Mouse (Mus musculus): ENCODE results near the gene Sertad1. TPM values are rescaled to one million over a fixed set of nuclear protein-coding genes. Genes with fewer than 3 reads are reported as not detected.
A peak's percentile ranks its signal among the peaks of the same experiment; 100 is the strongest.

Sertad1 gene
- polyA plus RNA-seq, 1 experiment from 2014 or later: 38.8 TPM

DNA sequence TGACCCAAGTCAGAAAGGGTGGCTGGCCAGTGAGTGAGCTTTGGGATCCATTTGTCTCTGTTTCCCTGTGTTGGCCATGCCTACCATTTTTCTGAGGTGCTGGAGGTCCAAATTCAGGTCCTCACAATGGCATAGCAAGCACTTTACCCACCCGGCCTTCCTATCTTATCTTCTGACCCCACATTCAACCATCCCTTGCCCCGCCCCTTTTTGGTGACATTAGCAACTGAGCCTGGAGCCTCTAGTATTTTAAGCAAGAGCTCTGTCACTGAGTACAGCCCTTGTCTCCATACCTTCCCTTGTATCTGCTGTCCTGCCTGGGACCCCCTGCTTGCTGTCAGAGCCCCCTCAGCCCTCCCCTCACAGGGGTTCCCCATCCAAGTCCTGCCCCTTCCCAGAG lies 48.7 kb downstream of the Sertad1 start:
- Histone ChIP-seq H3K4me1 (ENCODE audit: control insufficient read depth, insufficient read depth, low read length) (peaks cover 4% of the 10 kb centered on the region), H3K4me2 (peak overlapping the region; percentile 31; the same call in 1 of the 2 replicates), H3K4me3 (ENCODE audit: low read depth, low read length) (no peak overlapping the region), H3K27me3 (ENCODE audit: control insufficient read depth, insufficient read depth, low read length) (no peaks in the 10 kb centered on the region), H3K9ac (ENCODE audit: low read depth, low read length) (no peak overlapping the region), H3K9me3 (replicated peaks; ENCODE audit: control insufficient read depth, low read length) (no peaks in the 10 kb centered on the region), H3K27ac (ENCODE audit: low read depth, low read length) (peak overlapping the region; percentile 64; the same call in 1 of the 2 replicates), H3K36me3 (ENCODE audit: control insufficient read depth, insufficient read depth, low read length) (peaks cover 8% of the 10 kb centered on the region)
- 57% methylated on average over 2 of the region's 2 CpGs for WGBS (ENCODE audit: insufficient replicate concordance)
- peak; percentile 55; the same call in 1 of the 2 replicates for ATAC-seq (replicated peaks; ENCODE audit: insufficient number of reproducible peaks, low FRiP score, low TSS enrichment)

DNA sequence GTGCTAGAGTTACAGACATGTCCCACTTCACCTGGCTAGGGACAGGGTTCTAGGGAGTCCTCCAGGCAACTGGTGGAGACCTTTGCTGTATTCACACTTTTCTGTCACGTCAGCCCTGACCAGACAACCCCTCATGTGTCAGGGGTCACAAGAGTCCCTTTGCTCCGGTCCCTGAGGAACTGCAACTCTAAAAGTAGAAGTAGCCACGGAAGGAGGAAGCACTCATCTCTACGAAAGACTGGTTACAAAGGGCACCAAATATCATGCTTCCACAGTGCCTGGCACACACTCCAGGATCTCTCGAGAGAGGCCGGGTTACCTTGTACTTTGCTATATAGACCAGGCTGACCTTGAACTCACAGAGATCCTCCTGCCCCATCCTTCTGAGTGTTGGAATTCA lies 49.9 kb downstream of the Sertad1 start:
- no peak overlapping the region for H3K9ac ChIP-seq (ENCODE audit: low read depth, low read length)
- no peak overlapping the region for H3K4me2 ChIP-seq
- peaks cover 8% of the 10 kb centered on the region for H3K36me3 ChIP-seq (ENCODE audit: control insufficient read depth, insufficient read depth, low read length)
- no peaks in the 10 kb centered on the region for H3K27me3 ChIP-seq (ENCODE audit: control insufficient read depth, insufficient read depth, low read length)
- peaks cover 5% of the 10 kb centered on the region for H3K4me1 ChIP-seq (ENCODE audit: control insufficient read depth, insufficient read depth, low read length)
- no peak overlapping the region for H3K27ac ChIP-seq (ENCODE audit: low read depth, low read length)
- H3K9me3 ChIP-seq (replicated peaks; ENCODE audit: control insufficient read depth, low read length): no peaks in the 10 kb centered on the region
- no peak for ATAC-seq (replicated peaks; ENCODE audit: insufficient number of reproducible peaks, low FRiP score, low TSS enrichment)
- no peak overlapping the region for H3K4me3 ChIP-seq (ENCODE audit: low read depth, low read length)
- 90% methylated on average over 6 of the region's 6 CpGs for WGBS (ENCODE audit: insufficient replicate concordance)

GRCm38 (mm10) chr7:27537998-27538397 lies 51.3 kb downstream of the Sertad1 start:
- H3K4me1 ChIP-seq (ENCODE audit: control insufficient read depth, insufficient read depth, low read length): peaks cover 13% of the 10 kb centered on the region
- no peaks in the 10 kb centered on the region for H3K27me3 ChIP-seq (ENCODE audit: control insufficient read depth, insufficient read depth, low read length)
- H3K27ac ChIP-seq (ENCODE audit: low read depth, low read length): no peak overlapping the region
- no peak for ATAC-seq (replicated peaks; ENCODE audit: insufficient number of reproducible peaks, low FRiP score, low TSS enrichment)
- H3K9me3 ChIP-seq (replicated peaks; ENCODE audit: control insufficient read depth, low read length): no peaks in the 10 kb centered on the region
- no peak overlapping the region for H3K4me3 ChIP-seq (ENCODE audit: low read depth, low read length)
- no peak overlapping the region for H3K4me2 ChIP-seq
- peaks cover 3% of the 10 kb centered on the region; the same call in 1 of the 2 replicates for H3K36me3 ChIP-seq (ENCODE audit: control insufficient read depth, insufficient read depth, low read length)
- no peak overlapping the region for H3K9ac ChIP-seq (ENCODE audit: low read depth, low read length)
- 89% methylated on average over 8 of the region's 8 CpGs for WGBS (ENCODE audit: insufficient replicate concordance)

- no peak overlapping the region for H3K9ac ChIP-seq (ENCODE audit: low read depth, low read length)
- ATAC-seq (replicated peaks; ENCODE audit: insufficient number of reproducible peaks, low FRiP score, low TSS enrichment): no peak
- peaks cover 13% of the 10 kb centered on the region for H3K4me1 ChIP-seq (ENCODE audit: control insufficient read depth, insufficient read depth, low read length)
- H3K27ac ChIP-seq (ENCODE audit: low read depth, low read length): no peak overlapping the region
- no peaks in the 10 kb centered on the region for H3K27me3 ChIP-seq (ENCODE audit: control insufficient read depth, insufficient read depth, low read length)
- H3K4me2 ChIP-seq: no peak overlapping the region
- 76% methylated on average over 2 of the region's 2 CpGs for WGBS (ENCODE audit: insufficient replicate concordance)
- H3K4me3 ChIP-seq (ENCODE audit: low read depth, low read length): no peak overlapping the region
- no peaks in the 10 kb centered on the region for H3K9me3 ChIP-seq (replicated peaks; ENCODE audit: control insufficient read depth, low read length)
- H3K36me3 ChIP-seq (ENCODE audit: control insufficient read depth, insufficient read depth, low read length): peaks cover 3% of the 10 kb centered on the region; the same call in 1 of the 2 replicates
Measured at GRCm38 (mm10) chr7:27538797-27539196, 52.1 kb downstream of the Sertad1 start.

Other genes with a start within 250 kb of the Sertad1 start
- 3.4 and 4.6 TPM in 2 replicates for gene Numbl, start 228.5 kb upstream of the Sertad1 start, polyA plus RNA-seq (2014; fragmentation: Nextera tagmentation; extraction: Ambion mirVana)
- 28.9 and 31.5 TPM in 2 replicates for gene Ltbp4, start 149.2 kb upstream of the Sertad1 start, polyA plus RNA-seq (2014; fragmentation: Nextera tagmentation; extraction: Ambion mirVana)
- gene Shkbp1, start 130.9 kb upstream of the Sertad1 start, polyA plus RNA-seq (2014; fragmentation: Nextera tagmentation; extraction: Ambion mirVana): 33.3 and 34.1 TPM in 2 replicates
- 1.6 and 2.1 TPM in 2 replicates for gene Gm20479, start 129.5 kb upstream of the Sertad1 start, polyA plus RNA-seq (2014; fragmentation: Nextera tagmentation; extraction: Ambion mirVana)
- 0.23 and 0.30 TPM in 2 replicates for gene Sptbn4, start 39.2 kb upstream of the Sertad1 start, polyA plus RNA-seq (2014; fragmentation: Nextera tagmentation; extraction: Ambion mirVana)
- gene Blvrb, start 38.9 kb upstream of the Sertad1 start, polyA plus RNA-seq (2014; fragmentation: Nextera tagmentation; extraction: Ambion mirVana): 106 and 121 TPM in 2 replicates
- gene Sertad3, start 13.1 kb upstream of the Sertad1 start, polyA plus RNA-seq (2014; fragmentation: Nextera tagmentation; extraction: Ambion mirVana): 19.9 and 20.3 TPM in 2 replicates
- 0.76 and 0.96 TPM in 2 replicates for gene Prx, start 12.4 kb downstream of the Sertad1 start, polyA plus RNA-seq (2014; fragmentation: Nextera tagmentation; extraction: Ambion mirVana)
- gene Hipk4, start 36.4 kb downstream of the Sertad1 start, polyA plus RNA-seq (2014; fragmentation: Nextera tagmentation; extraction: Ambion mirVana): 0.44 and 0.57 TPM in 2 replicates
- 59.5 and 64.2 TPM in 2 replicates for gene Pld3, start 66.3 kb downstream of the Sertad1 start, polyA plus RNA-seq (2014; fragmentation: Nextera tagmentation; extraction: Ambion mirVana)
- gene 2310022A10Rik, start 66.3 kb downstream of the Sertad1 start, polyA plus RNA-seq (2014; fragmentation: Nextera tagmentation; extraction: Ambion mirVana): 22.5 and 29.3 TPM in 2 replicates
- 72.1 and 78.0 TPM in 2 replicates for gene Akt2, start 104.6 kb downstream of the Sertad1 start, polyA plus RNA-seq (2014; fragmentation: Nextera tagmentation; extraction: Ambion mirVana)
- not detected in 2 replicates for gene Ttc9b, start 167.0 kb downstream of the Sertad1 start, polyA plus RNA-seq (2014; fragmentation: Nextera tagmentation; extraction: Ambion mirVana)
- 3.0 and 3.6 TPM in 2 replicates for gene Map3k10, start 187.7 kb downstream of the Sertad1 start, polyA plus RNA-seq (2014; fragmentation: Nextera tagmentation; extraction: Ambion mirVana)
- 1.7 and 3.1 TPM in 2 replicates for gene Zfp607b, start 202.4 kb downstream of the Sertad1 start, polyA plus RNA-seq (2014; fragmentation: Nextera tagmentation; extraction: Ambion mirVana)
- gene Zfp60, start 244.5 kb downstream of the Sertad1 start, polyA plus RNA-seq (2014; fragmentation: Nextera tagmentation; extraction: Ambion mirVana): 21.8 and 22.5 TPM in 2 replicates

Data from heart, embryonic 11.5 days (tissue).